Mouse (Mus musculus): ENCODE data around the gene Ccpg1.

Ccpg1 gene

DNA sequence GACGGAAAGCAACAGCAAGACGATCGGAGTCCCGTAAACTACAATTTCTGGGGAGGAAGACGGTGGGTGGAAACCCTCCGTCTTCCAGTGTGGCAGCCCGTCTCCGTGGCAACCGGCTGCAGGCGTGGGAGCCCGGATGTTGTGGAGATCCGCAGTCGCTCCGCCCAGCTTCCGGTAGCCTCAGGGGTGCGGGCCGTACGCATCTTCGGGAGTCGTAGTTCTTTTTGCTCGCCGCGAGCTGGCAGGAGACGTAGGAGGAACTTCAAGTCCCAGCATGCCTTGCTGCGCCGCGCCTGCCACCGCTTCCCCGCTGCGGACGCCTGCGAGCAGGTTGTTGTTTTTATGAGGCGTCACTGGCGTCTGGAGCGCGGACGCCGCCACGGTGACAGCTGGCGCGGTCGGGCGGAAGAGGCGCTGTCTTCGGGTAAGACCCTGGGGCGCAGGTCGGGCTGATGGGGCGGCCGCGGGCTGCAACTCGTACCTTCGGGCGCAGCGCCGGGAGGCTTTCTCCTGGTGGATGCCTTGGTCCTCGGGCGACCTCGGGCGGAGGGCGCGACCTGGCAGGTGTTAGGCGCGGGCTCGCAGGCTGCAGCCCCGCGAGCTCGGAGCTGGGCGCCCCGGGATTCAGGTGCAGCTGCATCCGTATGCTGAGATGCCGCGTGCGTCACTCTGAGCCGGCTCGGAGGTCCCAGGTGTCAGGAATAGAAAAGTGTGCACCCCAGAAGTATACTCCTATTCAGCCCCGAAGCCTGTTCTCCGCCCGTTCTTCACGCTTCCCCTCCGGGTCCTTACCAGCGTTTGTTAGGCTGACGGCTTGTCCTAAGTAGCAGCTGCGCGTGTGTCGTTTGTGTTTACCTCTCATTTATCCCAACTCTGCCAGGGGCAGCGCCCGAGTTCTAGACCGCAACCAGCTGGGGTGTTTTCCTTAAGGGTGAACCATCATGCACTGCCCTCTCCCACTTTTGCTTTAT is at the start of gene Ccpg1, which contains the start of gene Ccpg1os:
Gene Ccpg1, plus strand, starts transcription at position 180 of the 971 bp plus-strand sequence.
Gene Ccpg1os, minus strand, starts transcription at position 133 of the 971 bp plus-strand sequence.
- in situ Hi-C loops (cut with MboI, MseI): no loop called here

DNA sequence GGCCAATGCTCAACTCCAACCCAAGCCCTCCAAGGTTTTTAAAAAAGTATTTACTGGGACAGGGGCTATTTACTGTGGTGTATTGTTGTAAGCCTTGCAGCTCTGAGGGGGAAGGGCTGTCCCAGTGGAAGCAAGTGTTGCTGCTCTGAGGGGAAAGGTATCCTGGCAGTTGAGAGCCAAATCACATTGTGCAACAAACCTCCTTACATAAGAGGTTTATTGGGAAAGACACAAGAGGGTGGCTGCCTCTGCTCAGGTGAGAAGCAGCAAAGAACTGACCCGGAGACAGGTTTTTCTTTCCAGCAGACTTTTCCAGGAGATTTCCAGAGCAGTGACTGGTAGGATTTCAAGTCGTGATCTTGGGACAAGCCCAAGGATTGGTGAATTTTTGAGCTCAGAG is 48.9 kb upstream of the Ccpg1 start:
- in situ Hi-C loops (cut with MboI, MseI): no loop called here

DNA sequence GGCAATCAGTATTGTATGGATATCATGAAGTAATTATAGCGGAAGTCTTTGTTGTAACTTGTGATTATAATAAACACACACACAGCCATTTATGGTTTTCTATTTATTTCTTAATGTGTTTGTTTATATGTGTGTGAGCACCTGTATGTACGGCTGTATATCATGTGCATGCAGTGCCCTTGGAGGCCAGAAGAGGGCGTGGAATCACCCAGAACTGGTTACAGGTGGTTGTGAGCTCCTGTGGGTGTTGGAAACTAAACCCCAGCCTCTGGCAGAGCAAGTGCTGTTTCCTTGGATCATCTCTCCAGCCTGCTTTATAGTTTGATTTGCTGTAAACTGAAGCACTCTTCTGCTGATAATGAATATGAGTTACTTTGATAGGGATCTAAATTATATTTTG is 41.8 kb upstream of the Ccpg1 start:
- in situ Hi-C loops (cut with MboI, MseI): loop anchor here (5.0 kb wide), 1 partner anchor 36 kb away; no protein-coding TSS in a partner anchor

DNA sequence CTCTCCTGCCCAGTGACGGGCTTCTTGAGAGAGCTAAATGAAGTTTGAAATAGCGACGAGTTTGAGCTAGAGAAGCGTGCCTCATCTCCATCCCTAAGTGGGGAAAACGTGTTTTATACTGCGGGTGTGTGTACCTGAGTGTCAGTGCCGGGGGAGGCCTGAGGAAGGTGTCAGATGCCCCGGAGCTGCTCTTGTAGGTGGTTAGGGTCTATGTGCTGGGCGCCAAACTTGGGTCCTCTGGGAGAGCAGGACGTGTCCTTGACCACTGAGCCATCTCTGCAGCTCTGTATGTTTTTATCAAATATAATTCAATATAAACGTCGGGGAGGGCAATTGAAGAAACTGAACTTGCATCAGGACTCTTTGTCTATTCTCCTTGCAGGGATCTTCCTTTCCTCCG is 40.9 kb upstream of the Ccpg1 start:
- in situ Hi-C loops (cut with MboI, MseI): loop anchor here (5.0 kb wide), 1 partner anchor 37 kb away; no protein-coding TSS in a partner anchor

DNA sequence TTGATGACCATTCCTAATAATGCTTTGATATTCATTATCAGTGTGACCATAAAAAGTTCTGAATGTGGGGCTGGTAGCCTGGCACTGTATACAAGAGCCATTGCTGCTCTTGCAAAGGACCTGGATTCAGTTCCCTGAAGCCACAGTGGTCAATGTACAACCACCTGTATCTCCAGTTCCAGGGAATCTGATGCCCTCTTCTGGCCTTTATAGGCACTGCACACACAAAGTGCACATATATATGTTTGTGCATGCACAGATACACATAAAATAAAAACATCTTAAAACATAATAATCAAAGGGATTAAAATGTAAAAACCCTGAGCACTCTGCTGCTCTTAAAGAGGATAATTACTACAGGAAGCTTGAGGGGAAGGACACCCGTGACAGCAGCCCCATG is 38.2 kb upstream of the Ccpg1 start:
- in situ Hi-C loops (cut with MboI, MseI): no loop called here

DNA sequence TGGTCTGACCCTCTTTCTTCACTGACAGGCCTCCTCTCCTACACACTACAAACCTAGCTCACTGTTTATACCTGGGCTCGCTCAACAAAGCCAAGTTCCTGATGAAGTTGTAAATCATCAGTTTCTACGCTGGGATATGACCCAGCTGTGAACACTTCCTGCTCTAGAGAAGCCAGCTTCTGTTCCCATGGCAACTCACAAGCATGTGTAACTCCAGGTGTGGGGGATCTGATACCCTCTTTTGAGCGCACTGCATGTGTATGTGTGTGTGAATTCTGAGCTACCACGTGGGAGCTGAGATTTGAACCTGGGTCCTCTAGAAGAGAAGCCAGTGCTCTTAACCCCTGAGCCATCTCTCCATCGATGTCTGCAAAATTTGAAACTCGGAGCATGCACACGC is 35.7 kb upstream of the Ccpg1 start:
- in situ Hi-C loops (cut with MboI, MseI): no loop called here

DNA sequence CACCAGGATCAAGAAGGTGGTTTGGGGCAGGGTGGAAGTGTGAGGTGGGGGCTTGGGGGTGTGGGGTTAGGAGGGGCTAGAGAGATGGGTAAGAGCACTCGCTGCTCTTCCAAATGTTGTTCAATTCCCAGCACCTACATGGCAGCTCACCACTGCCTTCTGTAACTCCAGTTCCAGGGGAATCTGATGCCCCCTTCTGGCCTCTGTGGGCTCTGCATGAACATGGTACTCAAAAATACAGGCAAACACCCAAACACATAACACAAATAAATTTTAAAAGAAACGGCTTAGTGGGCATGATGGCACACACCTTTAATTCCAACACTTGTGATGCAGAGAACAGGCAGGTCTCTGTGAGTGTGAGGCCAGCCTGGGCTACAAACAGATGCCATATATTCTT is 30.5 kb upstream of the Ccpg1 start:
- in situ Hi-C loops (cut with MboI, MseI): no loop called here

DNA sequence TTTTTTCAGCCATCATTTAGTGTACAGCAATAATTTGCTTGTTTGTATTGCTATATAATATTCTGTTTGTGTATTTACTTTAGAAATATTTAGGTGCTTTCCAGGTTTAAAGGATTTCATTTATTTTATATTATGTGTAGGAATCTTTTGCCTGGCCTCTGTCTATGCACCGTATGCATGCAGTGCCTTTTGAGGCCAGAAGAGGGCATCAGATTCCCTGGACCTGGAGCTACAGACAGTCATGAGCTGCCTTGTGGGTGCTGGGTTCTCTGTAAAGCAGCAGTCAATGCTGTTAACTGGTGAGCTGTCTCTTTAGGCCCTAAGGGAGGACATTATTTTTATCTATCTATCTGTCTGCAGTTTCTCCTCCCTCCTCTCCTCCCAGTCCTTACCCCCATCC is 29.7 kb upstream of the Ccpg1 start:
- in situ Hi-C loops (cut with MboI, MseI): no loop called here

DNA sequence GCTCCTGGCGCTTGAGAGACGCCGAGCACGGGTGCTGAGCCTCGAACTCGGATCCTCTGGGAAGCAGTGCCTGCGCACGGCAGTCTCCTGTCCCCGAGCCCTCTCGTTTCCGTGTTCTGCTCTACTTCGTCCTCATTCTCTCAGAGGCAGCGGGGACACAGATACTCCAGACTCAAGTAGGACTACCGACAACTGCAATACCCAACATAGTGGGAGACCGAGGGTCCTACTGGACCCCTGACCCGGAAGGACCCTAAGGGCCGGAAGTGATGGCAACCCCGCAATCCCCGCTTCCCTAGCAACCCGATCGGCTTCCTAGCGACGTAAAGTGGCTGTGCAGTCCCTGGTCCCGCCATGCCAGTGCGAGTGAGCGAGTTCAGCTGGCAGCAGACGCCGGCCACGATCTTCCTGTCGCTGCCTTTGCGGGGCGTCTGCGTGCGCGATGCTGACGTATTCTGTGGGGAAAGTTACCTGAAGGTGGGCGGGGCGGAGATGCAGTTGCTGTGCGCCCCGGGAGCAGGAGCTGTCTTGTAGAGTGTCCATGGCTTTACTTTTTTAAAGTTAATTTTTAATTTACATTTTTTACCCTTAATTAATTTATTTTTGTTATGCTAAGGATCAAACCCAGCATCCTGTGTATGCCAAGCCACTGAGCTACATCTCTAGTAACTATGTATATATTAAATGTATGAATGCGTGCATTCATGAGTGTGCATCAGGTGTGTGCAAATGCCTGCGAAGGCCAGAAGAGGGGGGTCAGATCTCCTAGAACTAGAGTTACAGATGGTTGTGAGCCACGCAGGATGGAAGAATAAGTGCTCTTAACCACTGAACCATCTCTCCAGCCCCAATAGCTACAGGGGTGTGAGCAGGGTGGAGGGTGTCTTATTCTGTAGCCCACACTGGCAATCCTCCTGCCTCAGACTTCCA is 26.4 kb upstream of the Ccpg1 start, which contains the start of the genes Dyx1c1 and Gm44503:
Gene Dyx1c1, plus strand, starts transcription at position 265 of the 930 bp plus-strand sequence.
Gene Gm44503, plus strand, starts transcription at position 332 of the 930 bp plus-strand sequence.
- in situ Hi-C loops (cut with MboI, MseI): no loop called here

DNA sequence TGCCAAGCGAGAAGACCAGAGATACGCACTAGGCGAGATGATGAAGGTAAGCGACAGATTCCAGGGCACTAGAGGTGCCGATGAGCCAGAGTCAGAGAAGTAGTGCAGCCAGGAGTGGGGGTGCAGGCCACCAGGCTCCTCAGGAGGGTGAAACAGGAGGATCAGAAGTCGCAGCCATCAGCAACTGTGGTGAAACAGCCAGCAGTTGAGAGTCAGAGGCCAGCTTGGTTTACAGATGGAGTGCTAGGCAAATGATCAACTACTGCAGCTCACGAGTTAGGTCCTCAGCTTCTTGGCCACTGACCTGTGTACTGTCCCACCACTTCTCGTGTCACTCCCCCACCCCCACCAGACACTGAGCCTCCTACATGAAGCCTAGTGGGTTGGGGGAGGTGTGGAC is 23.9 kb upstream of the Ccpg1 start:
- in situ Hi-C loops (cut with MboI, MseI): no loop called here

DNA sequence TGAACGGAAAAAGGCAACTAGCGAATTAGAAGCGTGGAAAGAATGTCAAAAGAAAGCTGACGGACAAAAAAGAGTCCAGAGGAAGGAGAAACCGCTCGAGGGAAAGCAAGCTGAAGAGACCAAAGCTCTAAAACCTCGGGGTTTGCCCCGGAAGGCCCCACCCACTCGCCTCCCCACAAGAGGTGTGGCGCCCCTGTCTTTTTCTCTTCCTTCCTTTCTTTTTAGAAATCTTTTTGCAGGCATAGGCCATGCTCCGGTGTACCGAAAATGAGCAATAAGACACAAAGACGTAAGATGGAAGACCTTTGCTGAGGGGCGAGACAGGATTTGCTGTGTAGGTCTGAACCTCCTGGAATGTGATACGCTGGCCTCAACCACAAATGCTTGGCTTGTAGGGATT is 23.3 kb upstream of the Ccpg1 start:
- in situ Hi-C loops (cut with MboI, MseI): no loop called here

DNA sequence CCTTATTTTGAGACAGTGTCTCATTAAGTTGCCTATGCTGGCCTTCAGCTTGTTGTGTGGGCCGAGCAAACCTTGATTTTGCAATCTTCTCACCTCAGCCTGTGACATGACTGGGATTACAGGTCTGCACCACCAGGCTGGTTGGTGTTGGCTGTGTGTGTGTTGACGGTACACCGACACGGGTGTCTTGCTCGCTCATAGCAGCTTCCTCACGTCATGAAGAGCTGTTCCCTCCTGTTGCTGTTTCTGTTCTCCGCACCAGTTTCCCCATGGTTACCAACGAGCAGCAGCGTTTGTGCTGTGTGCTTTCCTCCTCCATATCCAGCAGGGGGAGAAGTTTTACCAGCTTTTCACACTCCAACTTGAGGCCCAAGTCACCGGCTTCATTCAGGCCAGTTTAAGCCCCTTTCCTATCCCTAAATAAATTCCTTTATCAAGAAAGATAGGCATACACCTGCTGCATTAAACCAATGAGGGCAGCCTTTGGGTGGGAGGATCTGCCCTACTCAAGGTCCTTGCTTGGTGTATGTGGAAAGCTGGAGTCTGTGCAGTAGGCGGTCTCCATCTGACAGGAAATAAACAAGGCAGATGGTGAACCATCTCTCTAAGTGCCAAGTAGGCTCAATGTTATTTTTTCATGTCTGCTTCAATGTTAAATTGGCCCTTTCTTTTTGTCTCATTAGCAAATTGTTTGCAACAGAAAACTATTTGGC is 16.7 kb upstream of the Ccpg1 start:
- in situ Hi-C loops (cut with MboI, MseI): loop anchor here (5.0 kb wide), 1 partner anchor 74 kb away; the partner anchor contains the start of genes Pigb and Rab27a

DNA sequence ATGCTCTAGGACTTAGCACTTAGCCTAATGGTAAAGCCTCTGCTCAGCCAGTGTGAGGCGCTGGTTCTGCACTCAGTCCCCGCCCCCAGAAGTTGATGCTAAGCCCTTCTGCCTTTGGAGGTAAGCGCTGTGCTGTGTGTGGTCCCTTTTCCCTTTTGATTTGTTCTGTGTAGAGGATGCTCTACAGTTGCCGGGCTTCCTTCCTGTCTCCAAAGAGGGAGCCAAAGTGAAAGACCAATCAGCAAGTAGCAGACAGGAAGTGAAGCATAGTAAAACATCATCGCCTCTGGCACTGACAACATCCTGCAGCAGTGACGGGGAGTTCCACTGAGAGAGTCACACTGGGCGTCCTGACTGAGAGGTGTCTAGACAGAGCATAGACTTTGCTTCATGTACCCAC is 15.4 kb upstream of the Ccpg1 start:
- in situ Hi-C loops (cut with MboI, MseI): loop anchor here (5.0 kb wide), 2 partner anchors 72 to 122 kb away; partner anchors contain the start of genes Pigb and Rab27a

DNA sequence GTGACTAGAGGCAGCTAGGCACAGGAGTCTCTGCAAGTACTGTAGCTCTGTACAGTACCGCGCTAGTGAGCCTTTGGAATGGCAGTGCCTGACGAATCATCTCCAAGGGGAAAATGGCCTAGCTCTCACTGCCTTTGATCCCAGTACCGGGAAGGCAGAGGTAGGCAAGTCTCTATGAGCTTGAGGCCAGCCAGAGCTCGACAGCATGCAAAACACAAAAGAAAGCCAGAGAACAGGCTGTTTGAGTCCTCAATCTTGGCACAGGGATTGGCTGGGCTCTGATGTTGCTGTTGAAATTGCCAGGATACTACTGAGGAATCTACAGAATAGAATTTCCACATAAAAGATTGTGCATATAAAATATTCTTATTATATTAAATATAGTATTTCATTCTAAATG is 12.8 kb upstream of the Ccpg1 start:
- in situ Hi-C loops (cut with MboI, MseI): loop anchor here (5.0 kb wide), 1 partner anchor 120 kb away; no protein-coding TSS in a partner anchor

DNA sequence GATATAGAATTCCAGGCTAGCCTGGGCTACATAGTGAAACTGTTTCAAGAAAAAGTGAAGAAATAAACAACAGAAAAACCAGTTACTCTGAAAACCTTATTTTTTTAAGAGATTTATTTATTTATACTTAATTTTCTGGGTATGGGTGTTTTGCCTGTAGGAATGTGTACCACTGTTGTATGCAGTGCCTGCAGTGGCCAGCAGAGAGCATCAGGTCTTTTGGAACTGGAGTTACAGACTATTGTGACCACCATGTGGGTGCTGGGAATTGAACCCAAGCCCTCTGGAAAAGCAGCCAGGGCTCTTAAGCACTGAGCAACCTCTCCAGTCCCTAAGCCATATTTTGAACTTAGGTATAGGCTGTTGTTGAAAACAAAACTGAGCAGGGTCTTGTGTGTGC is 12.2 kb upstream of the Ccpg1 start:
- in situ Hi-C loops (cut with MboI, MseI): loop anchor here (5.0 kb wide), 1 partner anchor 119 kb away; no protein-coding TSS in a partner anchor

DNA sequence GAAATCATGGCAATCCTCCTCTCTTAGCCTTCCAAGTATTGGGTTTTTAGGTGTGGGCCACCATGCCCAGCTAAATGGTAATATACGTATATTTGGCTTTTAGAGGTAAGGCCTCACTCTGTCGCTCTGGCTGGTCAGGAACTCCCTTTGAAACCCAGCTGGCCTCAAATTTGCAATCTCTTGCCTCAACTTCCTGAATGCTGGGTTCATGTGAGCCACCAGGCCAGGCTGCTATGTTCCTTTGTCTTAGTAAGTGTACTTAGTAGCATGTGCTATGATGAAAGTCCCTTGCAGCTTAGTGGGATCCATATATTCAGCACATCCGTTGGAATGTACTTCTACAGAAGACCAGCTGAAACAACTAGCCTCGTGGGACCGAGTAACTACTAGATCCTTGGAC is 10.5 kb upstream of the Ccpg1 start:
- in situ Hi-C loops (cut with MboI, MseI): loop anchor here (5.0 kb wide), 1 partner anchor 118 kb away; no protein-coding TSS in a partner anchor

DNA sequence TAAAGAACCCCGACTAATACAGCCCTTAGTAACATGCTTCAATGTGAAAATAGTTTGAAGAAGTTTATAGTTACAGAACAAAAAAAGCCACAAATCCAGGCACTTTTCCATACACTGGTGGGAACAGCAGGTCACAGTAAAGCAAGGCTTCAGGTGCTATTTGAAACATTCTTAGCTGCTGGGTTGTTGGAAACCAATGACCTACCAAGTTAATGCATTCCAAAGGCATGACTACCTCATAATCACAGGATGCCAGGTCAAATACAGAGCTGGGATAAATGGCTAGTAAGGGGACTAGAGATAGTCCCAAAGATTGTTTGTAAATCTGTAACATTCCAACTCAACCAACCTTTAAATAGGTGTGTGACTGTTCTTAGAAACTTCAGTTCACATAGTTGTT is 10.0 kb upstream of the Ccpg1 start:
- in situ Hi-C loops (cut with MboI, MseI): no loop called here

DNA sequence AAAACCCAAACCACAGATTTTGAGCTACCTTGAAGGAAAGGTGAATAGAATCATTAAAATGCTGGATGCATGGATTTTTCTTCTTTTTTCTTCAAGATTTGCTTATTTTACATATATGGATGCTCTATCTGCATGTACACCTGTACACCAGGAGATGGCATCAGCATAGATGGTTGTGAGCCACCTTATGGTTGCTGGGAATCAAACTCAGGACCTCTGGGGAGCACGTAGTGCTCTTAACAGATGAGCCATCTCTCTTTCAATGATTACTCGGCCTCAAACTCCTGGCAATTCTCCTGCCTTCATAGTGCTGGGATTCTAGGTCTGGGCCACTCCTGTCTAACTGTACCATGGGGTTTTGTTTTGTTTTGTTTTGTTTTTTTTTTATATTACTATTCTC is 2.2 kb upstream of the Ccpg1 start:
- in situ Hi-C loops (cut with MboI, MseI): no loop called here

DNA sequence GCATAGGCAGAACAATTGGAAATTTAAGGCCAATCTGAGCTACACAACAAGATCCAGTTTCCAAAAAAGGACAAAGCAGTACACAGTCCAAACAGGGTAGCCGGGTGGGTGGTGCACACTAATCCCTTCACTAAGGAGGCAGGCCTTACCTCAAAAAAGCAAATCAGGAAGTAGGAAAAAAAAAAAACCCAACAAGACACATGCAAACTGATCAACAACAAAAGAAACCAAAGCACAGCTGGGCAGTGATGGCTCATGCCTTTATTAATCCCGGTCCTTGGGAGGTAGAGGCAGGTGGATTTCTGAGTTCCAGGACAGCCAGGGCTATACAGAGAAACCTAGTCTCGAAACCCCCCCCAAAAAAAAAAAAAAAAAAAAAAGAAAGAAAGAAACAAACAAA is 2.5 kb downstream of the Ccpg1 start:
- in situ Hi-C loops (cut with MboI, MseI): no loop called here

DNA sequence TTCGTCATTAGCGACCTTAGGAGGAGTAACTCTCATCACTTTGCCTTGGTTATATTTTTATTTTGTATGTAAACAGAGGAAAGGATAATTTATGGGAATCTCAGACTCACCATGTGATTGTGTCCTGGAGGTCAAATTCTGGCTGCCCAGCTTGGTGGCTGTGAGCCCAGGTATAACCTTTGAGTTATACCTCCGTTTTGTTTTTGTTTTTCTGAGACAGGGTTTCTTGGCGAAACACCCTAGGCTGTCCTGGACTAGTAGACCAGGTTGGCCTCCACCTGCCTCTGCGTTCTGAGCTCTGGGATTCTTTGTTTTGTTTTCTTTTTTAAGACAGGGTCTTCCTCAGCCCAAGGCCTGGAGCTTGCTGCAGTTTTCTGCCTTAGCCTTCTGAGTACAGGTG is 3.5 kb downstream of the Ccpg1 start:
- in situ Hi-C loops (cut with MboI, MseI): no loop called here

DNA sequence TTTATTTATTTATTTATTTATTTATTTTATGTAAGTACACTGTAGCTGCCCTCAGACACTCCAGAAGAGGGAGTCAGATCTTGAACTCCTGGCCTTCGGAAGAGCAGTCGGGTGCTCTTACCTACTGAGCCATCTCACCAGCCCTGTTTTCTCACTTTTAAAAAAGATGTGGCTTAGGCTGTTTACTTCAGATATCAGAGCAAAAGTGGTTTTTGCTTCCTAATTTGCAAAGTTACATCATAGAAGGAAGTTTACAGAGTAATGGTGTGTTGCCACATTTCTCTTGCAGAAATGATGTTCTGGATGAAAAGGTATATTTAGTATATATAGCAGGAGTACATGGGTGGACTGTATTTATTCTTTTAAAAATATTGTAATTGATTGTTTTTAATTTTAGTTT is 6.2 kb downstream of the Ccpg1 start:
- in situ Hi-C loops (cut with MboI, MseI): no loop called here

All from T-helper 1 cell (primary cell).